Mouse (Mus musculus) limb, embryonic 15.5 days (tissue): ENCODE data around the gene Tcf15. TPM values are rescaled to one million over a fixed set of nuclear protein-coding genes. Genes with fewer than 3 reads are reported as not detected.

ENCODE experiments used
- ATAC-seq: fragments of 200-750 bp; cut with Nextera tagmentation; 2 replicates; pipeline ENCODE4 v1.8.0; 2017; ENCODE audit warnings: low read depth, moderate TSS enrichment; ENCODE audit not compliant: insufficient number of reproducible peaks, low FRiP score, low TSS enrichment
- H3K27ac ChIP-seq: fragments of 300-500 bp; sonication (generic); 2 replicates; pipeline ENCODE4 v1.5.1; 2015; ENCODE audit warnings: moderate library complexity, mild to moderate bottlenecking, inconsistent platforms
- H3K27me3 ChIP-seq: fragments of 300-500 bp; sonication (generic); 2 replicates; pipeline ENCODE4 v1.6.1; 2015; ENCODE audit warnings: inconsistent platforms
- H3K36me3 ChIP-seq: fragments of 300-500 bp; sonication (generic); 2 replicates; pipeline ENCODE4 v1.6.1; 2015; ENCODE audit warnings: inconsistent platforms
- H3K4me1 ChIP-seq: fragments of 300-500 bp; sonication (generic); 2 replicates; pipeline ENCODE4 v1.6.1; 2015; ENCODE audit warnings: inconsistent platforms
- H3K4me2 ChIP-seq: fragments of 300-500 bp; sonication (generic); 2 replicates; pipeline ENCODE4 v1.6.1; 2015; ENCODE audit warnings: mild to moderate bottlenecking, inconsistent platforms
- H3K4me3 ChIP-seq: fragments of 300-500 bp; sonication (generic); 2 replicates; pipeline ENCODE4 v1.5.1; 2015; ENCODE audit warnings: mild to moderate bottlenecking, inconsistent platforms
- H3K9ac ChIP-seq: fragments of 300-500 bp; sonication (generic); 2 replicates; pipeline ENCODE4 v1.6.1; 2015; ENCODE audit warnings: inconsistent platforms
- H3K9me3 ChIP-seq: fragments of 300-500 bp; sonication (generic); 2 replicates; pipeline ENCODE4 v1.6.1; 2016; ENCODE audit warnings: inconsistent platforms
- WGBS: fragments of 180-500 bp; shearing (Covaris S2); methylation state at CpG from one replicate; pipeline ENCODE4 v1.1.7; 2015; 5-methylcytosine and 5-hydroxymethylcytosine counted together
- polyA plus RNA-seq: library from polyadenylated mRNA; unstranded; fragments of >200 nt; fragmentation: Nextera tagmentation; extraction: Ambion mirVana; gene quantifications from 2 replicates; pipeline ENCODE4 v1.2.1, GENCODE M21; 2015

The Tcf15 gene
- polyA plus RNA-seq, 1 experiment from 2014 or later = 7.6 TPM

GRCm38 (mm10) chr2:152150373-152150772 lies 7.0 kb downstream of the Tcf15 start:
- Histone ChIP-seq H3K9ac (no peak overlapping the region), H3K9me3 (no peaks in the 10 kb centered on the region), H3K36me3 (no peaks in the 10 kb centered on the region), H3K4me2 (no peak overlapping the region), H3K4me1 (no peaks in the 10 kb centered on the region), H3K4me3 (no peak overlapping the region), H3K27me3 (peaks cover 7% of the 10 kb centered on the region; the same call in 1 of the 2 replicates), H3K27ac (no peak overlapping the region)
- 61% methylated on average over 6 of the region's 6 CpGs for WGBS
- ATAC-seq = no peak

GRCm38 (mm10) chr2:152153361-152153760 lies 10.0 kb downstream of the Tcf15 start:
- ATAC-seq = no peak
- 8% methylated on average over 3 of the region's 3 CpGs for WGBS

GRCm38 (mm10) chr2:152155414-152156208 lies 12.2 kb downstream of the Tcf15 start:
- no peak overlapping the region for H3K4me2 ChIP-seq
- H3K27ac ChIP-seq = no peak overlapping the region
- 43% methylated on average over 7 of the region's 7 CpGs for WGBS

More at GRCm38 (mm10) chr2:152153361-152153760, 10.0 kb downstream of the Tcf15 start:
- no peak overlapping the region for H3K9ac ChIP-seq
- H3K4me3 ChIP-seq = no peak overlapping the region
- H3K36me3 ChIP-seq = no peaks in the 10 kb centered on the region
- no peak overlapping the region for H3K4me2 ChIP-seq
- no peaks in the 10 kb centered on the region for H3K27me3 ChIP-seq
- H3K4me1 ChIP-seq = peaks cover 4% of the 10 kb centered on the region
- no peak overlapping the region for H3K27ac ChIP-seq
- no peaks in the 10 kb centered on the region for H3K9me3 ChIP-seq

GRCm38 (mm10) chr2:152156471-152156870 lies 13.1 kb downstream of the Tcf15 start:
- Histone ChIP-seq H3K27me3 (no peaks in the 10 kb centered on the region), H3K4me2 (no peak overlapping the region), H3K27ac (no peak overlapping the region), H3K4me1 (peaks cover 4% of the 10 kb centered on the region), H3K4me3 (no peak overlapping the region), H3K9ac (no peak overlapping the region), H3K36me3 (no peaks in the 10 kb centered on the region), H3K9me3 (no peaks in the 10 kb centered on the region)
- 61% methylated on average over 6 of the region's 6 CpGs for WGBS
- no peak for ATAC-seq

More at GRCm38 (mm10) chr2:152155414-152156208, 12.2 kb downstream of the Tcf15 start:
- Histone ChIP-seq H3K36me3 (no peaks in the 10 kb centered on the region), H3K9ac (no peak overlapping the region), H3K27me3 (no peaks in the 10 kb centered on the region), H3K9me3 (no peaks in the 10 kb centered on the region), H3K4me3 (no peak overlapping the region), H3K4me1 (peaks cover 4% of the 10 kb centered on the region)
- ATAC-seq = no peak

GRCm38 (mm10) chr2:152159487-152159886 lies 16.1 kb downstream of the Tcf15 start:
- Histone ChIP-seq H3K4me2 (no peak overlapping the region), H3K4me1 (peaks cover 4% of the 10 kb centered on the region), H3K27me3 (no peaks in the 10 kb centered on the region), H3K4me3 (no peak overlapping the region), H3K27ac (no peak overlapping the region), H3K36me3 (no peaks in the 10 kb centered on the region), H3K9ac (no peak overlapping the region), H3K9me3 (no peaks in the 10 kb centered on the region)
- no peak for ATAC-seq
- 96% methylated on average over 1 of the region's 1 CpGs for WGBS

- Histone ChIP-seq H3K4me2 (no peak overlapping the region), H3K9ac (no peak overlapping the region), H3K9me3 (no peaks in the 10 kb centered on the region), H3K4me1 (peaks cover 3% of the 10 kb centered on the region; the same call in 1 of the 2 replicates), H3K4me3 (no peak overlapping the region), H3K27ac (no peak overlapping the region), H3K27me3 (no peaks in the 10 kb centered on the region), H3K36me3 (no peaks in the 10 kb centered on the region)
- WGBS = 84% methylated on average over 6 of the region's 6 CpGs
- no peak for ATAC-seq
These were observed 22.9 kb downstream of the Tcf15 start for GRCm38 (mm10) chr2:152166257-152166656.

- Histone ChIP-seq H3K9ac (no peak overlapping the region), H3K27ac (no peak overlapping the region), H3K4me3 (no peak overlapping the region), H3K9me3 (no peaks in the 10 kb centered on the region), H3K36me3 (no peaks in the 10 kb centered on the region), H3K4me1 (peaks cover 3% of the 10 kb centered on the region; the same call in 1 of the 2 replicates), H3K4me2 (no peak overlapping the region), H3K27me3 (no peaks in the 10 kb centered on the region)
- 29% methylated on average over 8 of the region's 8 CpGs for WGBS
- ATAC-seq = no peak
These were observed 24.5 kb downstream of the Tcf15 start for GRCm38 (mm10) chr2:152167851-152168290.

- 89% methylated on average over 1 of the region's 1 CpGs for whole genome bisulfite sequencing
These were observed 26.0 kb downstream of the Tcf15 start for GRCm38 (mm10) chr2:152169377-152169776.

GRCm38 (mm10) chr2:152174861-152175260 lies 31.5 kb downstream of the Tcf15 start:
- Histone ChIP-seq H3K4me3 (no peak overlapping the region), H3K4me2 (no peak overlapping the region), H3K36me3 (no peaks in the 10 kb centered on the region), H3K27me3 (no peaks in the 10 kb centered on the region), H3K4me1 (no peaks in the 10 kb centered on the region), H3K9ac (no peak overlapping the region), H3K9me3 (no peaks in the 10 kb centered on the region), H3K27ac (no peak overlapping the region)
- 84% methylated on average over 3 of the region's 3 CpGs for WGBS
- no peak for ATAC-seq

More at GRCm38 (mm10) chr2:152169377-152169776, 26.0 kb downstream of the Tcf15 start:
- Histone ChIP-seq H3K9ac (no peak overlapping the region), H3K36me3 (no peaks in the 10 kb centered on the region), H3K27ac (no peak overlapping the region), H3K27me3 (no peaks in the 10 kb centered on the region), H3K4me1 (peaks cover 3% of the 10 kb centered on the region; the same call in 1 of the 2 replicates), H3K4me2 (no peak overlapping the region), H3K4me3 (no peak overlapping the region), H3K9me3 (no peaks in the 10 kb centered on the region)
- ATAC-seq = no peak

- H3K27ac ChIP-seq = no peak overlapping the region
- peaks cover 7% of the 10 kb centered on the region; the same call in 1 of the 2 replicates for H3K4me1 ChIP-seq
- no peak for ATAC-seq
- H3K4me2 ChIP-seq = no peak overlapping the region
- no peak overlapping the region for H3K9ac ChIP-seq
- H3K4me3 ChIP-seq = no peak overlapping the region
- WGBS = 82% methylated on average over 6 of the region's 6 CpGs
- H3K36me3 ChIP-seq = no peaks in the 10 kb centered on the region
- no peaks in the 10 kb centered on the region for H3K9me3 ChIP-seq
- H3K27me3 ChIP-seq = no peaks in the 10 kb centered on the region
These were observed 33.3 kb downstream of the Tcf15 start for GRCm38 (mm10) chr2:152176659-152177058.

GRCm38 (mm10) chr2:152177162-152177805 lies 33.9 kb downstream of the Tcf15 start:
- H3K9me3 ChIP-seq = no peaks in the 10 kb centered on the region
- peaks cover 7% of the 10 kb centered on the region; the same call in 1 of the 2 replicates for H3K4me1 ChIP-seq
- ATAC-seq = no peak
- H3K4me3 ChIP-seq = no peak overlapping the region
- H3K27ac ChIP-seq = no peak overlapping the region
- no peaks in the 10 kb centered on the region for H3K36me3 ChIP-seq
- WGBS = 18% methylated on average over 24 of the region's 24 CpGs
- H3K27me3 ChIP-seq = no peaks in the 10 kb centered on the region
- H3K4me2 ChIP-seq = no peak overlapping the region
- no peak overlapping the region for H3K9ac ChIP-seq

- no peak overlapping the region for H3K27ac ChIP-seq
- no peak overlapping the region for H3K4me3 ChIP-seq
- no peaks in the 10 kb centered on the region for H3K9me3 ChIP-seq
- no peaks in the 10 kb centered on the region for H3K27me3 ChIP-seq
- H3K36me3 ChIP-seq = no peaks in the 10 kb centered on the region
- 78% methylated on average over 6 of the region's 6 CpGs for WGBS
- no peak overlapping the region for H3K4me2 ChIP-seq
- H3K4me1 ChIP-seq = peaks cover 7% of the 10 kb centered on the region; the same call in 1 of the 2 replicates
- no peak overlapping the region for H3K9ac ChIP-seq
- no peak for ATAC-seq
These were observed 34.4 kb downstream of the Tcf15 start for GRCm38 (mm10) chr2:152177806-152178170.
